Mouse (Mus musculus): ENCODE data around the gene Hipk1.
"Not testable (repeated sequence)": the region's sequence is repeated elsewhere in the genome, so short reads cannot be mapped to it uniquely, and the experiment has no call there.

Gene Hipk1

GRCm38 (mm10) chr3:103791230-103792110 is at the start of gene Hipk1:
Gene Hipk1, minus strand, starts transcription at chr3:103791563.
- DNase-seq (ENCODE audit: low read depth): peak; percentile 88

- DNase-seq (ENCODE audit: low read depth): peak; percentile 48
Observed at GRCm38 (mm10) chr3:103840946-103841345, 49.6 kb upstream of the Hipk1 start.

DNA sequence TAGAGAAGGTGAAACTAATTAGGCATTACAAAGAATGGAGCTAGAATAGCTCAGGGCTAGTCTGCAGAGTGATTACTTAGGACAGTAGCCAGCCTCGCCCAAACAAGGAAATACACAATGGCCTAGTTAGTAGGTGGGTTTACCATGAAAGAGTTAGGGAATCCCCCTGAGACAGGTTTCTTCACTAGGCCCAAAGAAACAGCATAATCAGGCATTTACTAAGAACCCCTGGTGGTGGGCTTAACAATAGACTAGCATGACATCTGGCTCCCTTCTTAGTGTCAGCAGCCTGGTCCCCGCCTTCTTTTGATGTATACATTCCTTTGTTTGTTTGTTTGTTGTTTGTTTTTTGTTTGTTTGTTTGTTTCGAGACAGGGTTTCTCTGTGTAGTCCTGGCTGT is 48.8 kb upstream of the Hipk1 start:
- DNase-seq (ENCODE audit: low read depth): not testable (repeated sequence)

- no peak for DNase-seq (ENCODE audit: low read depth)
Observed at GRCm38 (mm10) chr3:103839711-103840110, 48.3 kb upstream of the Hipk1 start.

GRCm38 (mm10) chr3:103836453-103836852 is 45.1 kb upstream of the Hipk1 start:
- no peak for DNase-seq (ENCODE audit: low read depth)

GRCm38 (mm10) chr3:103835951-103836310 is 44.6 kb upstream of the Hipk1 start:
- peak; percentile 29 for DNase-seq (ENCODE audit: low read depth)

DNA sequence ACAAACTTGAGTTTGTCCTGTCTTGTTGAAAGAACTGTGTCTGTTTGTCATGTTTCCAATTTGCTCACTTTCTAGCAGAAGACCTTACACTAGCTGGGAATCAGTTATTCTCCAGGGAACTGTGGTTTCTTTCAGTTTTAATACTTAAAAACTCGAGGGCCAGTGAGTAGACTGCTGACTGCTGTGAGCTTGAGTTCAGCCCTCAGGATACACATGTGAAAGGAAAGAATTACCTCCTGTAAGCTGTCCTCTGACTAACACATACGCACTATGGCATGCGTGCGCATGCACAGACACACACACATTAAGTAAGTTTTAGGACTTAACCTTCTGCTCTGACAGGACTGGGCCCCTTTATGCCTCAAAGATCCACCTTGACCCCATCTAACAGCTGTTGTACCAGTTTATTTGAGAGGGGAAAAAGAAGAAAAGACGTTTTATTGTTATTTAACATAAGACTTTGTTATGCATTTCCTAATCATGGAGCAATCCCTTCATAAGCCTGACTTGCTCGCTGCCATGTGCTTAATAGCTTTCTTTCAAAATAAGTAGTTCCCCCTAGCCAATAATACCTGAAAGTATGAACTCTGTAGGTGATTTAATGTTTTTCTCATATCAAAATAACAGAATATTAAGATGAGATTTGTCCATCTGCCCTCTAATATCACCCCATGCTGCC is 44.0 kb upstream of the Hipk1 start:
- no peak for DNase-seq (ENCODE audit: low read depth)

DNA sequence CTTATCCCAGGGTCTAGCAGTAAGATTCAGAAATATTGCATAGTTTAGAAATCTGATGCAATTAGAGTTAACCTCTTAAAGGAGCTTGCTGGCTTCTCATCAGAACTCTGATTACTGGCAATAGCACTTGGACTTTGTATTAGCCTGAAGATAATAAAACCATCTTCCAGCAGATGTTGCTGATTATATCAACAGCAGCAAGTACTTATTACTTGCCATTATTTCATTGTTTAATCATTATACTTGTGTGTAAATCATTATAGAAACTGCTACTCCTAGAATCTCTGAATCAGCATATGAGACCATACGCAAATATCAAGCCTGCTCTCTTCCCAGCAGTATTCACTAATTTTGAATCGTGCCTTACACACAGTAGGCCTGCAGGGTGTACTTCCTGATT is 42.6 kb upstream of the Hipk1 start:
- no peak for DNase-seq (ENCODE audit: low read depth)

DNA sequence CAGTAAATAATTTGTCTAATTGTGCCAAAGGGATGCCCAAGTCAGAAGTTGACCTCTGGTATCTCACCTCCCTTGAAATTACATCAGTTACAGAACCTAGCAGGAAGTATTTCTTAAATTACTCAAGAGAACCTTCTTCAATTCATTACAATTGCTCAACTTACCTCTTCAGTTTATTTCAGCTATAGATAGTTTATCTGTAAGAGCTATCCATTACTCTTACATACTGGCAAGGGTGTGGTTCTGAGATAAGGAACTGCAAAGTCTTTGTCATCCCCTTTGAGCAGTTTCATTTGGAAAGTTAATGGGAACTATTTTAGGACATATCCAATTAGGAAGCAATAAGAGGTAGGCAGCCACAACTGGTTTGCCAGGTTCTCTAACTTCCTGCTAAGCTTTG is 41.1 kb upstream of the Hipk1 start, which contains the start of gene Bcl2l15:
Gene Bcl2l15, plus strand, starts transcription at position 176 of the 400 bp plus-strand sequence.
- peak; percentile 46 for DNase-seq (ENCODE audit: low read depth)

- DNase-seq (ENCODE audit: low read depth): no peak
Observed at GRCm38 (mm10) chr3:103831146-103831545, 39.8 kb upstream of the Hipk1 start.

GRCm38 (mm10) chr3:103830681-103831080 is 39.3 kb upstream of the Hipk1 start:
- DNase-seq (ENCODE audit: low read depth): peak; percentile 41

GRCm38 (mm10) chr3:103829036-103829435 is 37.7 kb upstream of the Hipk1 start:
- DNase-seq (ENCODE audit: low read depth): no peak

DNA sequence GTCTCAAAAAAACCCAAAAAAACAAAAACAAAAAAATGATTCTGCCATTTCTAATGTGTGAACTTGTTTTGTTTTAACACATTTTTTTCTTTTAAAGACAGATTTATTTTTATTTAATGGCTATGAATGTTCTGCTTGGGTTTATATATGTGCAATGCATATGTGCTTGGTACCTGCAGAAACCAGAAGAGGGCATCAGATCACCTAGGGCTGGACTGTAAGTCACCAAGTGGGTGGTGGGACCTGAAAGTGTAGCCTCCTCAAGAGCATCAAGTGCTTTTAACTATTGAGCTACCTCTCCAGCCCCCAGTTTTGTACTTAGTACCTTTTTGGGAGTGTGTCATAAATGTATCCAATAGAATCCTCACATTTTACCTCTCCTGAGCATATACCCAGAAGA is 36.2 kb upstream of the Hipk1 start:
- DNase-seq (ENCODE audit: low read depth): peak; percentile 49

- DNase-seq (ENCODE audit: low read depth): no peak
Observed at GRCm38 (mm10) chr3:103810967-103811366, 19.6 kb upstream of the Hipk1 start.

- DNase-seq (ENCODE audit: low read depth): no peak
Observed at GRCm38 (mm10) chr3:103809799-103810150, 18.4 kb upstream of the Hipk1 start.

- peak; percentile 94 for DNase-seq (ENCODE audit: low read depth)
Observed at GRCm38 (mm10) chr3:103808891-103809798, 17.8 kb upstream of the Hipk1 start, which contains the start of the genes Dclre1b, Ap4b1 and Gm43064. Gene Dclre1b, minus strand, starts transcription at chr3:103809444. Gene Ap4b1, plus strand, starts transcription at chr3:103809520. Gene Gm43064, plus strand, starts transcription at chr3:103809573.

- peak; percentile 73 for DNase-seq (ENCODE audit: low read depth)
Observed at GRCm38 (mm10) chr3:103805671-103806070, 14.3 kb upstream of the Hipk1 start.

- DNase-seq (ENCODE audit: low read depth): no peak
Observed at GRCm38 (mm10) chr3:103802861-103803260, 11.5 kb upstream of the Hipk1 start.

GRCm38 (mm10) chr3:103801631-103802531 is 10.5 kb upstream of the Hipk1 start:
- peak; percentile 95 for DNase-seq (ENCODE audit: low read depth)

GRCm38 (mm10) chr3:103799507-103799906 is 8.1 kb upstream of the Hipk1 start:
- DNase-seq (ENCODE audit: low read depth): peak; percentile 83

GRCm38 (mm10) chr3:103796389-103796788 is 5.0 kb upstream of the Hipk1 start:
- DNase-seq (ENCODE audit: low read depth): peak; percentile 24

Data from 416B (cell line).